In the genomic region with DNA sequence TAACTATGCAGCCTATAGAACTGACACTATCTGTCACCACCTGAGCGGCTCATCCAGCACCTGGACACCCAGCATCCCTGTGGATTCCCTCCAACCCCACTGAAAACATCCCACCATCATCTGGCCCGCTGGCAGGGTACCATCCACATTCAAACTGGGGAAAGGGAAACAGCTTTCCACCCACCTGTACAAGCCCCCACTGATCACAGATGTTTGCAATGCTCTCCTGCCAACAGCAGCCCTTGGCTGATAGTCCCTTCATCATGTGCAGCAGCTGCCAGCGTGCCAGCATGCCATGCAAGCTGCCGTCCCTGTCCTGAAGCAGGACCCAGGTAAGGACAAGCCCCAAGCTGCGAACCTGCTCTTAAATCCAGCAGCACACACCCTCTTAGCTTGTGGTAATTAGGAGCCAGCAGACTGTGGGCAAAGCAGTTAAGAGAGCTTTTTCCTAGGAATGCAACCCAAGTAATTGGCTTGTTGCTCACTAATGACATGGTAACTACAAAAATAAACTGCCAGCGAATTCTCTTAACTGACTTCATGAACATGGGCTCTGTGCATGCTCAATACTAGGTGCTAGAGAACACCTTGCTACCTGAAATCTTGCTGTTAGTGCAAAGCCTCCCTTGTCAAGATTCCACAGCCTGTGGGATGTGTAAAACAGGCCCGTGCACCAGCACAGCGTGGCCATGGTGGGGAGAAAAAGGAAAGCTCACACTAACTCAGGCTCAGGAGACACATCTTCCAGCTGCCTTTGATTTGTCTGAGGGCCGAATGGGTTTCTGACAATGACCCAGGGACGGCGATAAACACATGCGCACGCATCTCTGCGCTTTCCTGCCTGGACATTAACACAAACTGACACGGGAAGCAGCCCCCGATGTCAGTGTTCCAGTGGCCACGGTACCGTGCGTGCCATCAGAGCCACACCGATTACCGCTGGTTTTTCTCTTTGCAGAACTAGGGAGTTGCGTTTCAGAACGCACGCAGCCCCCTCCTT, we compare ENCODE assay signal across 8 mouse cellular contexts.
DNase-seq lines count a peak whose midpoint lies in the region; ATAC-seq lines count a peak whose summit lies in the region.

No protein-coding gene starts in this region.

- peaks cover 5% of the 10 kb centered on the region; the same call in 1 of the 2 replicates for H3K4me1 ChIP-seq in liver, embryonic 11.5 days (replicated peaks; ENCODE audit: control insufficient read depth, insufficient read depth, low read length)
- peaks cover 47% of the 10 kb centered on the region for H3K4me1 ChIP-seq in forebrain, embryonic 13.5 days
- H3K4me1 ChIP-seq in limb, embryonic 10.5 days, result peaks cover 40% of the 10 kb centered on the region
- H3K4me1 ChIP-seq in neural tube, embryonic 15.5 days, result peaks cover 41% of the 10 kb centered on the region

- no peak overlapping the region for H3K9ac ChIP-seq in liver, embryonic 11.5 days (ENCODE audit: low read depth, low read length)
- H3K9ac ChIP-seq in forebrain, embryonic 13.5 days, result peak overlapping the region; percentile 26; the same call in 1 of the 2 replicates
- peak overlapping the region; percentile 21 for H3K9ac ChIP-seq in neural tube, embryonic 15.5 days (replicated peaks)

- no peak for DNase-seq in liver, embryonic 11.5 days (ENCODE audit: low spot score)
- DNase-seq in liver, result no peak
- peak; percentile 49 for DNase-seq in limb, embryonic 10.5 days (ENCODE audit: low spot score)
- DNase-seq in cerebellum, adult 9-11 months, result no peak
- DNase-seq in frontal cortex, adult 2 months (ENCODE audit: extremely low spot score in 1 of 2, low spot score in 1 of 2), result no peak
- DNase-seq in layer of hippocampus, postnatal 25 days (ENCODE audit: extremely low spot score in 1 of 2, low spot score in 1 of 2), result no peak

- H3K27me3 ChIP-seq in liver, embryonic 11.5 days (replicated peaks; ENCODE audit: control insufficient read depth, insufficient read depth, low read length), result peaks cover 10% of the 10 kb centered on the region
- 0 out of 2 replicates have a peak, but pooled peaks cover 4% of the 10 kb centered on the region for H3K27me3 ChIP-seq in forebrain, embryonic 13.5 days
- H3K27me3 ChIP-seq in limb, embryonic 10.5 days (ENCODE audit: low read depth, poor library complexity, severe bottlenecking), result peaks cover 32% of the 10 kb centered on the region
- H3K27me3 ChIP-seq in neural tube, embryonic 15.5 days (replicated peaks), result no peaks in the 10 kb centered on the region

- no peaks in the 10 kb centered on the region for H3K36me3 ChIP-seq in liver, embryonic 11.5 days (ENCODE audit: control insufficient read depth, insufficient read depth, low read length)
- no peaks in the 10 kb centered on the region for H3K36me3 ChIP-seq in forebrain, embryonic 13.5 days (ENCODE audit: poor library complexity, severe bottlenecking)
- H3K36me3 ChIP-seq in limb, embryonic 10.5 days, result no peaks in the 10 kb centered on the region
- H3K36me3 ChIP-seq in neural tube, embryonic 15.5 days, result no peaks in the 10 kb centered on the region

- H3K4me3 ChIP-seq in liver, embryonic 11.5 days (ENCODE audit: low read depth, low read length), result no peak overlapping the region
- peak overlapping the region; percentile 15; the same call in 1 of the 2 replicates for H3K4me3 ChIP-seq in forebrain, embryonic 13.5 days
- H3K4me3 ChIP-seq in limb, embryonic 10.5 days, result peak overlapping the region; percentile 38
- H3K4me3 ChIP-seq in neural tube, embryonic 15.5 days (replicated peaks), result peak overlapping the region; percentile 34

- ATAC-seq in liver, embryonic 11.5 days (replicated peaks; ENCODE audit: low FRiP score), result no peak
- ATAC-seq in forebrain, embryonic 13.5 days, result peak; percentile 26; the same call in 1 of the 2 replicates
- peak; percentile 42 for ATAC-seq in neural tube, embryonic 15.5 days (ENCODE audit: low FRiP score)

- H3K4me2 ChIP-seq in liver, embryonic 11.5 days, result peak overlapping the region; percentile 39
- peak overlapping the region; percentile 54 for H3K4me2 ChIP-seq in forebrain, embryonic 13.5 days
- H3K4me2 ChIP-seq in neural tube, embryonic 15.5 days, result peak overlapping the region; percentile 58

- no peak overlapping the region for H3K27ac ChIP-seq in liver, embryonic 11.5 days (ENCODE audit: low read depth, low read length)
- no peak overlapping the region for H3K27ac ChIP-seq in forebrain, embryonic 13.5 days
- H3K27ac ChIP-seq in limb, embryonic 10.5 days, result peak overlapping the region; percentile 64
- peak overlapping the region; percentile 54 for H3K27ac ChIP-seq in neural tube, embryonic 15.5 days (replicated peaks)

- WGBS in liver, embryonic 11.5 days, result 33% methylated on average over 24 of the region's 24 CpGs
- WGBS in forebrain, embryonic 13.5 days, result 31% methylated on average over 24 of the region's 24 CpGs
- WGBS in limb, embryonic 10.5 days, result 33% methylated on average over 24 of the region's 24 CpGs
- WGBS in neural tube, embryonic 15.5 days, result 32% methylated on average over 24 of the region's 24 CpGs

- no peaks in the 10 kb centered on the region for H3K9me3 ChIP-seq in liver, embryonic 11.5 days (ENCODE audit: control insufficient read depth, low read length)
- no peaks in the 10 kb centered on the region for H3K9me3 ChIP-seq in forebrain, embryonic 13.5 days (replicated peaks)
- no peaks in the 10 kb centered on the region for H3K9me3 ChIP-seq in limb, embryonic 10.5 days (replicated peaks)
- H3K9me3 ChIP-seq in neural tube, embryonic 15.5 days (replicated peaks), result no peaks in the 10 kb centered on the region

Comparison
In these comparisons a context has a peak if more than half of its experiments do, and no peak if none do; other contexts are left out.
1. H3K27ac ChIP-seq: peak in limb, embryonic 10.5 days (single experiment) and neural tube, embryonic 15.5 days (single experiment); none in liver, embryonic 11.5 days (single experiment) and forebrain, embryonic 13.5 days (single experiment).
2. Peak in every context shown above with its lines, with median percentiles within 50 percentile points of each other: H3K4me2 ChIP-seq.